Mouse (Mus musculus): ENCODE results near the gene Agbl3. TPM values are rescaled to one million over a fixed set of nuclear protein-coding genes. Genes with fewer than 3 reads are reported as not detected.

The Agbl3 gene
- 1 to 10 TPM; 1.6 to 2.0 TPM for polyA plus RNA-seq (2017; shearing (Covaris generic))

GRCm38 (mm10) chr6:34780231-34780942 is at the start of gene Agbl3:
TSS of gene Agbl3 (plus strand) at chr6:34780432.

GRCm38 (mm10) chr6:34862791-34863403 is 82.7 kb downstream of the Agbl3 start, which contains the start of gene Tmem140:
TSS of gene Tmem140 (plus strand) at chr6:34863146.

GRCm38 (mm10) chr6:34877509-34878321 is 97.5 kb downstream of the Agbl3 start, which contains the start of gene Cyren:
TSS of gene Cyren (minus strand) at chr6:34878060.

Other genes with a start within 250 kb of the Agbl3 start
- under 1 TPM in 1 of 2 experiments, not detected in 1; 0.47 TPM for gene Cald1, start 181.9 kb upstream of the Agbl3 start, polyA plus RNA-seq (2017; shearing (Covaris generic))
- 10 to 100 TPM; 13.1 to 33.4 TPM for gene Tmem140, start 82.7 kb downstream of the Agbl3 start, polyA plus RNA-seq (2017; shearing (Covaris generic))
- gene Cyren, start 97.6 kb downstream of the Agbl3 start, polyA plus RNA-seq (2017; shearing (Covaris generic)), result 1 to 10 TPM; 7.5 to 8.4 TPM
- gene Wdr91, start 130.4 kb downstream of the Agbl3 start, polyA plus RNA-seq (2017; shearing (Covaris generic)), result 10 to 100 TPM; 17.8 to 18.6 TPM
- not detected for gene Stra8, start 139.7 kb downstream of the Agbl3 start, polyA plus RNA-seq (2017; shearing (Covaris generic))
- under 1 TPM in 1 of 2 experiments, not detected in 1; 0.23 TPM for gene Slc23a4, start 208.0 kb downstream of the Agbl3 start, polyA plus RNA-seq (2017; shearing (Covaris generic))

All from activated CD4-positive, CD25-positive, alpha-beta regulatory T cell (primary cell).